Mouse (Mus musculus): ENCODE data around the gene Cdon.

DNA sequence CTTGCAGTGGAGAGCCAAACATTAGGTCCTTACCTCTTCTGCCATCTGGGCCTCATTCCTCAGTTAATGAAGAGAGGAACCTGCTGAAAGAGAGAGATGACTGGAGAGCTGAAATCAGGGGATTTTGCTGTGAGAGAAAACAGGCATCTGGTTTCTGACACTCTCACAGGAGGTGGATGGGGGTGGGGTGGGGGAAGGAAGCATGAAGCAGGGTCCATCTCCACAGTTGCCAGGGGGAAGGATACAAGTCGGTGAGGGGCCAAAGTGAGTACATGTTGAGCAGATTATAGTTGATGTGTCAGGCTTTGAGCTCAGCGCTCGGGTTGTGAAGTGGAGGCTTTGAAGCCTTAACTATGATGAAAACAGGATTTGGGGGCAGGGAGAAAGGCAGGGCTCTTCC, 41.9 kb upstream of the Cdon start:
- no peak for TF ChIP-seq POLR2A (IDR thresholded peaks at IDR 0.05; ENCODE audit: insufficient read length, low read depth)
- no peak for TF ChIP-seq USF1 (IDR thresholded peaks at IDR 0.05; ENCODE audit: low read depth)
- TF ChIP-seq CEBPB (IDR thresholded peaks at IDR 0.05; ENCODE audit: insufficient read depth, poor library complexity, severe bottlenecking): no peak
- no peak for TF ChIP-seq MYOG (IDR thresholded peaks at IDR 0.05; ENCODE audit: control insufficient read depth in 1 of 3, insufficient read depth in 1 of 3, insufficient read length in 2 of 3, low read depth in 2 of 3)
- no peak for TF ChIP-seq E2F4 (IDR thresholded peaks at IDR 0.05; ENCODE audit: insufficient read depth)
